Mouse (Mus musculus): ENCODE data around the gene Ttc7b. TPM values are rescaled to one million over a fixed set of nuclear protein-coding genes. Genes with fewer than 3 reads are reported as not detected.

Gene Ttc7b
- polyA plus RNA-seq, 1 experiment from 2014 or later, result 6.5 TPM

- ATAC-seq (replicated peaks), result no peak
- WGBS, result 86% methylated on average over 7 of the region's 7 CpGs
- Histone ChIP-seq H3K36me3 (peaks cover 7% of the 10 kb centered on the region), H3K9ac (replicated peaks) (no peak overlapping the region), H3K4me2 (replicated peaks) (no peak overlapping the region), H3K4me3 (no peak overlapping the region), H3K27me3 (no peaks in the 10 kb centered on the region), H3K9me3 (no peaks in the 10 kb centered on the region), H3K4me1 (no peaks in the 10 kb centered on the region), H3K27ac (replicated peaks) (no peak overlapping the region)
Observed at GRCm38 (mm10) chr12:100469503-100470293, 50.9 kb downstream of the Ttc7b start.

- H3K36me3 ChIP-seq, result peaks cover 4% of the 10 kb centered on the region
- no peaks in the 10 kb centered on the region for H3K4me1 ChIP-seq
- WGBS, result 72% methylated on average over 2 of the region's 4 CpGs
- no peak overlapping the region for H3K9ac ChIP-seq (replicated peaks)
- H3K4me2 ChIP-seq (replicated peaks), result no peak overlapping the region
- no peak overlapping the region for H3K27ac ChIP-seq (replicated peaks)
- no peak for ATAC-seq (replicated peaks)
- no peaks in the 10 kb centered on the region for H3K27me3 ChIP-seq
- H3K9me3 ChIP-seq, result no peaks in the 10 kb centered on the region
- no peak overlapping the region for H3K4me3 ChIP-seq
Observed at GRCm38 (mm10) chr12:100465101-100465715, 55.4 kb downstream of the Ttc7b start.

- Histone ChIP-seq H3K4me3 (no peak overlapping the region), H3K9ac (replicated peaks) (no peak overlapping the region), H3K9me3 (no peaks in the 10 kb centered on the region), H3K4me1 (no peaks in the 10 kb centered on the region), H3K36me3 (0 out of 2 replicates have a peak, but pooled peaks cover 4% of the 10 kb centered on the region), H3K4me2 (replicated peaks) (no peak overlapping the region), H3K27ac (replicated peaks) (no peak overlapping the region), H3K27me3 (no peaks in the 10 kb centered on the region)
- WGBS, result 95% methylated on average over 7 of the region's 7 CpGs
- ATAC-seq (replicated peaks), result no peak
Observed at GRCm38 (mm10) chr12:100457701-100458100, 62.9 kb downstream of the Ttc7b start.

- H3K9me3 ChIP-seq, result no peaks in the 10 kb centered on the region
- H3K4me1 ChIP-seq, result no peaks in the 10 kb centered on the region
- H3K36me3 ChIP-seq, result 0 out of 2 replicates have a peak, but pooled peaks cover 4% of the 10 kb centered on the region
- WGBS, result 80% methylated on average over 10 of the region's 10 CpGs
- no peak overlapping the region for H3K4me3 ChIP-seq
- H3K9ac ChIP-seq (replicated peaks), result no peak overlapping the region
- ATAC-seq (replicated peaks), result no peak
- H3K27ac ChIP-seq (replicated peaks), result no peak overlapping the region
- no peaks in the 10 kb centered on the region for H3K27me3 ChIP-seq
- H3K4me2 ChIP-seq (replicated peaks), result no peak overlapping the region
Observed at GRCm38 (mm10) chr12:100456257-100456975, 64.2 kb downstream of the Ttc7b start.

GRCm38 (mm10) chr12:100455453-100455852, 65.2 kb downstream of the Ttc7b start:
- Histone ChIP-seq H3K9me3 (no peaks in the 10 kb centered on the region), H3K9ac (replicated peaks) (no peak overlapping the region), H3K4me1 (no peaks in the 10 kb centered on the region), H3K27ac (replicated peaks) (no peak overlapping the region), H3K4me2 (replicated peaks) (no peak overlapping the region), H3K4me3 (no peak overlapping the region), H3K36me3 (0 out of 2 replicates have a peak, but pooled peaks cover 4% of the 10 kb centered on the region), H3K27me3 (no peaks in the 10 kb centered on the region)
- 84% methylated on average over 2 of the region's 2 CpGs for WGBS
- no peak for ATAC-seq (replicated peaks)

- H3K27ac ChIP-seq (replicated peaks), result no peak overlapping the region
- H3K4me1 ChIP-seq, result peaks cover 6% of the 10 kb centered on the region
- peaks cover 3% of the 10 kb centered on the region for H3K36me3 ChIP-seq
- ATAC-seq (replicated peaks), result no peak
- WGBS, result 68% methylated on average over 12 of the region's 12 CpGs
- H3K4me2 ChIP-seq (replicated peaks), result no peak overlapping the region
- H3K9ac ChIP-seq (replicated peaks), result no peak overlapping the region
- no peaks in the 10 kb centered on the region for H3K27me3 ChIP-seq
- H3K9me3 ChIP-seq, result no peaks in the 10 kb centered on the region
- no peak overlapping the region for H3K4me3 ChIP-seq
Observed at GRCm38 (mm10) chr12:100447701-100448277, 72.8 kb downstream of the Ttc7b start.

- H3K4me3 ChIP-seq, result no peak overlapping the region
- peaks cover 6% of the 10 kb centered on the region for H3K4me1 ChIP-seq
- 74% methylated on average over 6 of the region's 6 CpGs for WGBS
- no peak overlapping the region for H3K9ac ChIP-seq (replicated peaks)
- no peak overlapping the region for H3K27ac ChIP-seq (replicated peaks)
- H3K9me3 ChIP-seq, result no peaks in the 10 kb centered on the region
- H3K36me3 ChIP-seq, result peaks cover 3% of the 10 kb centered on the region
- ATAC-seq (replicated peaks), result no peak
- H3K27me3 ChIP-seq, result no peaks in the 10 kb centered on the region
- no peak overlapping the region for H3K4me2 ChIP-seq (replicated peaks)
Observed at GRCm38 (mm10) chr12:100447161-100447560, 73.5 kb downstream of the Ttc7b start.

GRCm38 (mm10) chr12:100445686-100446085, 74.9 kb downstream of the Ttc7b start:
- ATAC-seq (replicated peaks), result no peak
- H3K4me1 ChIP-seq, result peaks cover 6% of the 10 kb centered on the region
- WGBS, result 96% methylated on average over 7 of the region's 7 CpGs

GRCm38 (mm10) chr12:100445271-100445670, 75.4 kb downstream of the Ttc7b start:
- Histone ChIP-seq H3K4me2 (replicated peaks) (no peak overlapping the region), H3K36me3 (peaks cover 3% of the 10 kb centered on the region), H3K9me3 (no peaks in the 10 kb centered on the region), H3K4me3 (no peak overlapping the region), H3K4me1 (peaks cover 6% of the 10 kb centered on the region), H3K27me3 (no peaks in the 10 kb centered on the region), H3K27ac (replicated peaks) (no peak overlapping the region), H3K9ac (replicated peaks) (no peak overlapping the region)
- 86% methylated on average over 6 of the region's 6 CpGs for WGBS
- ATAC-seq (replicated peaks), result no peak

More at GRCm38 (mm10) chr12:100445686-100446085, 74.9 kb downstream of the Ttc7b start:
- Histone ChIP-seq H3K27me3 (no peaks in the 10 kb centered on the region), H3K9me3 (no peaks in the 10 kb centered on the region), H3K9ac (replicated peaks) (no peak overlapping the region), H3K36me3 (peaks cover 3% of the 10 kb centered on the region), H3K4me3 (no peak overlapping the region), H3K27ac (replicated peaks) (no peak overlapping the region), H3K4me2 (replicated peaks) (no peak overlapping the region)

GRCm38 (mm10) chr12:100444671-100445165, 75.9 kb downstream of the Ttc7b start:
- H3K27ac ChIP-seq (replicated peaks), result no peak overlapping the region
- no peak overlapping the region for H3K9ac ChIP-seq (replicated peaks)
- H3K9me3 ChIP-seq, result no peaks in the 10 kb centered on the region
- H3K4me3 ChIP-seq, result no peak overlapping the region
- WGBS, result 86% methylated on average over 3 of the region's 3 CpGs
- H3K27me3 ChIP-seq, result no peaks in the 10 kb centered on the region
- H3K4me1 ChIP-seq, result peaks cover 6% of the 10 kb centered on the region
- no peak for ATAC-seq (replicated peaks)
- no peak overlapping the region for H3K4me2 ChIP-seq (replicated peaks)
- H3K36me3 ChIP-seq, result peaks cover 3% of the 10 kb centered on the region

- no peak overlapping the region for H3K4me3 ChIP-seq
- WGBS, result 85% methylated on average over 6 of the region's 6 CpGs
- peaks cover 6% of the 10 kb centered on the region for H3K4me1 ChIP-seq
- H3K9ac ChIP-seq (replicated peaks), result no peak overlapping the region
- no peaks in the 10 kb centered on the region for H3K9me3 ChIP-seq
- no peak overlapping the region for H3K4me2 ChIP-seq (replicated peaks)
- no peaks in the 10 kb centered on the region for H3K27me3 ChIP-seq
- no peak overlapping the region for H3K27ac ChIP-seq (replicated peaks)
- ATAC-seq (replicated peaks), result no peak
- H3K36me3 ChIP-seq, result peaks cover 3% of the 10 kb centered on the region
Observed at GRCm38 (mm10) chr12:100443452-100443851, 77.2 kb downstream of the Ttc7b start.

- H3K36me3 ChIP-seq, result peaks cover 3% of the 10 kb centered on the region
- WGBS, result 90% methylated on average over 4 of the region's 4 CpGs
Observed at GRCm38 (mm10) chr12:100441609-100442008, 79.0 kb downstream of the Ttc7b start.

More at GRCm38 (mm10) chr12:100441609-100442008, 79.0 kb downstream of the Ttc7b start:
- Histone ChIP-seq H3K9ac (replicated peaks) (no peak overlapping the region), H3K27me3 (no peaks in the 10 kb centered on the region), H3K27ac (replicated peaks) (no peak overlapping the region), H3K4me1 (no peaks in the 10 kb centered on the region), H3K4me2 (replicated peaks) (no peak overlapping the region), H3K4me3 (no peak overlapping the region), H3K9me3 (no peaks in the 10 kb centered on the region)
- ATAC-seq (replicated peaks), result no peak
